Mouse (Mus musculus) R1 (cell line): ENCODE measurements around the gene Htr7.

Source experiments
- DNase-seq: peaks from one replicate; pipeline ENCODE4 v3.0.0-alpha.2; 2018; ENCODE audit warnings: low read depth, low spot score

Gene Htr7

GRCm38 (mm10) chr19:35957656-35958055 is 99.7 kb downstream of the Htr7 start:
- no peak for DNase-seq

DNA sequence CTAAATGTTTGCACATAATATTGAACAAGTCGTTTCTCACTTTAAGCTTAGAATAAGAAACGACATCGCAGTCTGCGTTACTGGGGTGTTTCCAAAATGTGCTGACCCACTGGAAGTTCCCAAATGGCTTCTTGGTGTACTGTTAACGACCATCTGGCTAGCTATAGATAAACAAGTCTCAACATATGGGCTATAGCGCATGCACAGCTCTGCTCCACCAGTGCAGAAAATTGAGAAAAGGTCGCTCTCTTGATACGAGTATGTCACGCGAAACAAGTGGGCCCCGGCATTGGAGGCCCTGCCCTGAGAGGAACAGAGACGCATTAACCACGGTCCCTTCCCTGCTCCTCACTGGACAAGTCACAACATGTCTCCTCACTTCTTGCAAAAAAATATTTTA is 101.6 kb downstream of the Htr7 start:
- DNase-seq, result no peak

DNA sequence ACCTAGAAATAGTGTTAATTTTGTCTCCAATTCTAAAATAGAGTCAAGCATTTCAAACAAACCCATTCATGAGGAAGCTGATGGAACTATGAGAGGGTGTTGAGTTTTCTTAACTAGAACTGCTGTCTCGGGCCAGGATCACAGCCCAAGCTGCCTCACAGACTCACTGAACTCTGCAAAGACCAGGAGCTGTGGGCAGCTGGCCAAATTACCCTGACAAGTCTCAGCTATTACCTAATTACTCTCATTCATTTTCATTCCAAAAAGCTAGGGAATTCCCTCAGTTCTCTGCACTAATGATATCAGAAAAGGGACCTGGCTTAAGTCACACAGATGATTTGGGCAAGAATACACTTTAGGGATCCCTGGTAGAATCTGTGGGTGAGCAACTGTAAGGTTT is 107.4 kb downstream of the Htr7 start:
- DNase-seq, result no peak

- no peak for DNase-seq
Observed at GRCm38 (mm10) chr19:35924961-35925495, 132.3 kb downstream of the Htr7 start.

GRCm38 (mm10) chr19:35924418-35924817 is 132.9 kb downstream of the Htr7 start:
- DNase-seq, result no peak
